Mouse (Mus musculus) CH12F3 (cell line): ENCODE results near the gene Taz.

ENCODE experiments used
- in situ Hi-C: fragments of 300-500 bp; cut with MboI; formaldehyde crosslinking; loops from 2 replicates; pipeline ENCODE4 v1.14.3; 2020; ENCODE audit warnings: low sequenced_read_pairs

Taz gene

GRCm38 (mm10) chrX:74281732-74282394 lies at the start of gene Taz, which contains the start of gene Dnase1l1:
TSS of gene Taz (plus strand) at chrX:74281912.
TSS of gene Dnase1l1 (minus strand) at chrX:74282337.
- in situ Hi-C loops = no loop called here

- in situ Hi-C loops = no loop called here
These were observed 48.5 kb upstream of the Taz start for GRCm38 (mm10) chrX:74233196-74233595.

GRCm38 (mm10) chrX:74240332-74240731 lies 41.4 kb upstream of the Taz start:
- in situ Hi-C loops = loop anchor here (10.0 kb wide), 1 partner anchor 174 kb away; no protein-coding TSS in a partner anchor

- in situ Hi-C loops = loop anchor here (10.0 kb wide), 1 partner anchor 171 kb away; no protein-coding TSS in a partner anchor
These were observed 38.3 kb upstream of the Taz start for GRCm38 (mm10) chrX:74243396-74243795.

- in situ Hi-C loops = loop anchor here (10.0 kb wide), 1 partner anchor 171 kb away; no protein-coding TSS in a partner anchor
These were observed 37.9 kb upstream of the Taz start for GRCm38 (mm10) chrX:74243807-74244206.

- in situ Hi-C loops = loop anchor here (10.0 kb wide), 1 partner anchor 170 kb away; no protein-coding TSS in a partner anchor
These were observed 37.1 kb upstream of the Taz start for GRCm38 (mm10) chrX:74244614-74245083.

- in situ Hi-C loops = loop anchor here (10.0 kb wide), 1 partner anchor 170 kb away; no protein-coding TSS in a partner anchor
These were observed 36.6 kb upstream of the Taz start for GRCm38 (mm10) chrX:74245107-74245506.

GRCm38 (mm10) chrX:74245687-74246086 lies 36.0 kb upstream of the Taz start:
- in situ Hi-C loops = loop anchor here (10.0 kb wide), 1 partner anchor 169 kb away; no protein-coding TSS in a partner anchor

- in situ Hi-C loops = loop anchor here (10.0 kb wide), 1 partner anchor 169 kb away; no protein-coding TSS in a partner anchor
These were observed 35.5 kb upstream of the Taz start for GRCm38 (mm10) chrX:74246213-74246681.

- in situ Hi-C loops = loop anchor here (10.0 kb wide), 1 partner anchor 168 kb away; no protein-coding TSS in a partner anchor
These were observed 35.0 kb upstream of the Taz start for GRCm38 (mm10) chrX:74246693-74247092.

- in situ Hi-C loops = loop anchor here (10.0 kb wide), 1 partner anchor 166 kb away; no protein-coding TSS in a partner anchor
These were observed 33.1 kb upstream of the Taz start for GRCm38 (mm10) chrX:74248651-74249050.

- in situ Hi-C loops = loop anchor here (10.0 kb wide), 1 partner anchor 165 kb away; no protein-coding TSS in a partner anchor
These were observed 32.1 kb upstream of the Taz start, which contains the start of gene Flna for GRCm38 (mm10) chrX:74249615-74250014. TSS of gene Flna (minus strand) at chrX:74249820.

GRCm38 (mm10) chrX:74254153-74254887 lies 27.4 kb upstream of the Taz start, which contains the start of gene Emd:
TSS of gene Emd (plus strand) at chrX:74254687.
- in situ Hi-C loops = no loop called here

- in situ Hi-C loops = no loop called here
These were observed 26.7 kb upstream of the Taz start for GRCm38 (mm10) chrX:74254888-74255565.

- in situ Hi-C loops = no loop called here
These were observed 24.0 kb upstream of the Taz start for GRCm38 (mm10) chrX:74257746-74258145.

- in situ Hi-C loops = no loop called here
These were observed 12.0 kb upstream of the Taz start for GRCm38 (mm10) chrX:74269736-74270061.

- in situ Hi-C loops = no loop called here
These were observed 11.4 kb upstream of the Taz start, which contains the start of gene Rpl10 for GRCm38 (mm10) chrX:74270062-74270901. TSS of gene Rpl10 (plus strand) at chrX:74270812.

GRCm38 (mm10) chrX:74270902-74271551 lies 10.7 kb upstream of the Taz start:
- in situ Hi-C loops = no loop called here
